Mouse (Mus musculus) ES-Bruce4 (cell line): Measurements from ENCODE around the gene Synpo2l.

Experiments
- CTCF ChIP-seq: IDR thresholded peaks from one replicate; pipeline ENCODE4 v1.8.1; 2011; ENCODE audit warnings: low read depth, low read length
- EP300 ChIP-seq: IDR thresholded peaks from 2 replicates; pipeline ENCODE4 v1.6.1; 2011; ENCODE audit warnings: low read depth, low read length; ENCODE audit not compliant: insufficient read depth
- POLR2A ChIP-seq: IDR thresholded peaks from one replicate; pipeline ENCODE4 v1.8.1; 2011; ENCODE audit warnings: low read length; ENCODE audit not compliant: insufficient read depth

- TF ChIP-seq POLR2A (no peak), CTCF (no peak), EP300 (no peak)
Observed at GRCm38 (mm10) chr14:20646381-20646780, 21.8 kb downstream of the Synpo2l start.
